Mouse (Mus musculus): ENCODE results near the gene Insig1.

The Insig1 gene

GRCm38 (mm10) chr5:28037172-28037591 is 34.0 kb upstream of the Insig1 start:
- Histone ChIP-seq H3K9me3 (ENCODE audit: low read length) (no peaks in the 10 kb centered on the region), H3K36me3 (ENCODE audit: insufficient read depth, low read length) (no peaks in the 10 kb centered on the region), H3K4me3 (replicated peaks; ENCODE audit: low read length) (no peak overlapping the region), H3K4me1 (replicated peaks; ENCODE audit: low read depth, low read length) (peaks cover 23% of the 10 kb centered on the region), H3K27me3 (ENCODE audit: insufficient read depth, low read length) (no peaks in the 10 kb centered on the region; the same call in 1 of the 2 replicates)
- TF ChIP-seq NANOG (IDR thresholded peaks at IDR 0.05; ENCODE audit: borderline replicate concordance, low read length) (no peak), CTCF (conservative IDR thresholded peaks at IDR 0.05; ENCODE audit: low read length) (no peak), POU5F1 (IDR thresholded peaks at IDR 0.05; ENCODE audit: borderline replicate concordance, low read length) (no peak)

- no peaks in the 10 kb centered on the region for H3K27me3 ChIP-seq (ENCODE audit: insufficient read depth, low read length)
These were observed 33.5 kb upstream of the Insig1 start for GRCm38 (mm10) chr5:28037639-28038038.

GRCm38 (mm10) chr5:28038115-28038514 is 33.0 kb upstream of the Insig1 start:
- no peak overlapping the region for H3K4me3 ChIP-seq (replicated peaks; ENCODE audit: low read length)
- H3K36me3 ChIP-seq (ENCODE audit: insufficient read depth, low read length): no peaks in the 10 kb centered on the region
- no peaks in the 10 kb centered on the region for H3K27me3 ChIP-seq (ENCODE audit: insufficient read depth, low read length)
- TF ChIP-seq CTCF (conservative IDR thresholded peaks at IDR 0.05; ENCODE audit: low read length): no peak
- no peak for TF ChIP-seq POU5F1 (IDR thresholded peaks at IDR 0.05; ENCODE audit: borderline replicate concordance, low read length)
- TF ChIP-seq NANOG (IDR thresholded peaks at IDR 0.05; ENCODE audit: borderline replicate concordance, low read length): no peak
- no peaks in the 10 kb centered on the region for H3K9me3 ChIP-seq (ENCODE audit: low read length)
- H3K4me1 ChIP-seq (replicated peaks; ENCODE audit: low read depth, low read length): peaks cover 23% of the 10 kb centered on the region

More at GRCm38 (mm10) chr5:28037639-28038038, 33.5 kb upstream of the Insig1 start:
- peaks cover 23% of the 10 kb centered on the region for H3K4me1 ChIP-seq (replicated peaks; ENCODE audit: low read depth, low read length)
- no peak overlapping the region for H3K4me3 ChIP-seq (replicated peaks; ENCODE audit: low read length)
- TF ChIP-seq CTCF (conservative IDR thresholded peaks at IDR 0.05; ENCODE audit: low read length): no peak
- no peak for TF ChIP-seq NANOG (IDR thresholded peaks at IDR 0.05; ENCODE audit: borderline replicate concordance, low read length)
- no peak for TF ChIP-seq POU5F1 (IDR thresholded peaks at IDR 0.05; ENCODE audit: borderline replicate concordance, low read length)
- no peaks in the 10 kb centered on the region for H3K36me3 ChIP-seq (ENCODE audit: insufficient read depth, low read length)
- H3K9me3 ChIP-seq (ENCODE audit: low read length): no peaks in the 10 kb centered on the region

GRCm38 (mm10) chr5:28039746-28040655 is 31.2 kb upstream of the Insig1 start:
- Histone ChIP-seq H3K27me3 (ENCODE audit: insufficient read depth, low read length) (no peaks in the 10 kb centered on the region), H3K9me3 (ENCODE audit: low read length) (no peaks in the 10 kb centered on the region), H3K4me1 (replicated peaks; ENCODE audit: low read depth, low read length) (peaks cover 23% of the 10 kb centered on the region), H3K4me3 (replicated peaks; ENCODE audit: low read length) (no peak overlapping the region), H3K36me3 (ENCODE audit: insufficient read depth, low read length) (no peaks in the 10 kb centered on the region)
- TF ChIP-seq POU5F1 (IDR thresholded peaks at IDR 0.05; ENCODE audit: borderline replicate concordance, low read length) (no peak), CTCF (conservative IDR thresholded peaks at IDR 0.05; ENCODE audit: low read length) (no peak), NANOG (IDR thresholded peaks at IDR 0.05; ENCODE audit: borderline replicate concordance, low read length) (no peak)

- peaks cover 23% of the 10 kb centered on the region for H3K4me1 ChIP-seq (replicated peaks; ENCODE audit: low read depth, low read length)
- TF ChIP-seq POU5F1 (IDR thresholded peaks at IDR 0.05; ENCODE audit: borderline replicate concordance, low read length): no peak
- TF ChIP-seq NANOG (IDR thresholded peaks at IDR 0.05; ENCODE audit: borderline replicate concordance, low read length): no peak
- no peak for TF ChIP-seq CTCF (conservative IDR thresholded peaks at IDR 0.05; ENCODE audit: low read length)
- no peaks in the 10 kb centered on the region for H3K9me3 ChIP-seq (ENCODE audit: low read length)
- H3K36me3 ChIP-seq (ENCODE audit: insufficient read depth, low read length): no peaks in the 10 kb centered on the region
- no peaks in the 10 kb centered on the region for H3K27me3 ChIP-seq (ENCODE audit: insufficient read depth, low read length)
- H3K4me3 ChIP-seq (replicated peaks; ENCODE audit: low read length): no peak overlapping the region
These were observed 30.4 kb upstream of the Insig1 start for GRCm38 (mm10) chr5:28040726-28041125.

- H3K9me3 ChIP-seq (ENCODE audit: low read length): no peaks in the 10 kb centered on the region
- H3K4me3 ChIP-seq (replicated peaks; ENCODE audit: low read length): no peak overlapping the region
- TF ChIP-seq CTCF (conservative IDR thresholded peaks at IDR 0.05; ENCODE audit: low read length) (no peak), POU5F1 (IDR thresholded peaks at IDR 0.05; ENCODE audit: borderline replicate concordance, low read length) (no peak), NANOG (IDR thresholded peaks at IDR 0.05; ENCODE audit: borderline replicate concordance, low read length) (no peak)
- H3K36me3 ChIP-seq (ENCODE audit: insufficient read depth, low read length): no peaks in the 10 kb centered on the region
- no peaks in the 10 kb centered on the region for H3K27me3 ChIP-seq (ENCODE audit: insufficient read depth, low read length)
- H3K4me1 ChIP-seq (replicated peaks; ENCODE audit: low read depth, low read length): peaks cover 16% of the 10 kb centered on the region
These were observed 29.1 kb upstream of the Insig1 start for GRCm38 (mm10) chr5:28042021-28042420.

GRCm38 (mm10) chr5:28042779-28043178 is 28.4 kb upstream of the Insig1 start:
- Histone ChIP-seq H3K36me3 (ENCODE audit: insufficient read depth, low read length) (no peaks in the 10 kb centered on the region), H3K27me3 (ENCODE audit: insufficient read depth, low read length) (no peaks in the 10 kb centered on the region; the same call in 1 of the 2 replicates), H3K4me3 (replicated peaks; ENCODE audit: low read length) (no peak overlapping the region), H3K4me1 (replicated peaks; ENCODE audit: low read depth, low read length) (peaks cover 9% of the 10 kb centered on the region), H3K9me3 (ENCODE audit: low read length) (no peaks in the 10 kb centered on the region)
- TF ChIP-seq NANOG (IDR thresholded peaks at IDR 0.05; ENCODE audit: borderline replicate concordance, low read length) (no peak), CTCF (conservative IDR thresholded peaks at IDR 0.05; ENCODE audit: low read length) (no peak), POU5F1 (IDR thresholded peaks at IDR 0.05; ENCODE audit: borderline replicate concordance, low read length) (no peak)

GRCm38 (mm10) chr5:28043386-28043785 is 27.8 kb upstream of the Insig1 start:
- peaks cover 3% of the 10 kb centered on the region for H3K4me1 ChIP-seq (replicated peaks; ENCODE audit: low read depth, low read length)
- no peak overlapping the region for H3K4me3 ChIP-seq (replicated peaks; ENCODE audit: low read length)
- no peaks in the 10 kb centered on the region for H3K36me3 ChIP-seq (ENCODE audit: insufficient read depth, low read length)
- no peaks in the 10 kb centered on the region for H3K9me3 ChIP-seq (ENCODE audit: low read length)
- TF ChIP-seq POU5F1 (IDR thresholded peaks at IDR 0.05; ENCODE audit: borderline replicate concordance, low read length) (no peak), CTCF (conservative IDR thresholded peaks at IDR 0.05; ENCODE audit: low read length) (no peak), NANOG (IDR thresholded peaks at IDR 0.05; ENCODE audit: borderline replicate concordance, low read length) (no peak)
- H3K27me3 ChIP-seq (ENCODE audit: insufficient read depth, low read length): no peaks in the 10 kb centered on the region; the same call in 1 of the 2 replicates
